Mouse (Mus musculus) stomach, postnatal 0 days (tissue): ENCODE measurements at regions not wholly inside any gene's neighbourhood (a gene's known extent, or its start where the extent isn't known, plus 50 kb on each side); places are given as distances from the start of the nearest gene placed in this dataset.
"Not testable (repeated sequence)": the region's sequence is repeated elsewhere in the genome, so short reads cannot be mapped to it uniquely, and the experiment has no call there.

ENCODE experiments used
- ATAC-seq: fragments of 200-750 bp; cut with Nextera tagmentation; 2 replicates; pipeline ENCODE4 v1.8.0; 2017; ENCODE audit not compliant: low FRiP score, low TSS enrichment
- DNase-seq: peaks from one replicate; pipeline ENCODE4 v3.0.0-alpha.2; 2016; ENCODE audit warnings: low spot score
- H3K27ac ChIP-seq: fragments of 300-500 bp; sonication (generic); replicated peaks from 2 replicates; pipeline ENCODE4 v1.5.1; 2014; ENCODE audit warnings: mild to moderate bottlenecking, control low read depth
- H3K27me3 ChIP-seq: fragments of 300-500 bp; sonication (generic); 2 replicates; pipeline ENCODE4 v1.6.1; 2014; ENCODE audit warnings: low read length; ENCODE audit not compliant: control insufficient read depth, insufficient read depth
- H3K36me3 ChIP-seq: fragments of 300-500 bp; sonication (generic); 2 replicates; pipeline ENCODE4 v1.6.1; 2014; ENCODE audit warnings: low read length, mixed read lengths; ENCODE audit not compliant: control insufficient read depth, insufficient read depth
- H3K4me1 ChIP-seq: fragments of 300-500 bp; sonication (generic); replicated peaks from 2 replicates; pipeline ENCODE4 v1.6.1; 2014; ENCODE audit warnings: antibody characterized with exemption; ENCODE audit not compliant: control insufficient read depth, insufficient read depth
- H3K4me2 ChIP-seq: fragments of 300-500 bp; sonication (generic); replicated peaks from 2 replicates; pipeline ENCODE4 v1.6.1; 2014; ENCODE audit warnings: low read depth, mild to moderate bottlenecking, control low read depth, moderate library complexity
- H3K4me3 ChIP-seq: fragments of 300-500 bp; sonication (generic); 2 replicates; pipeline ENCODE4 v1.5.1; 2014; ENCODE audit warnings: low read depth, low read length, control low read depth
- H3K9ac ChIP-seq: fragments of 300-500 bp; sonication (generic); 2 replicates; pipeline ENCODE4 v1.6.1; 2014; ENCODE audit warnings: mild to moderate bottlenecking, low read length, control low read depth, mixed read lengths
- H3K9me3 ChIP-seq: fragments of 300-500 bp; sonication (generic); 2 replicates; pipeline ENCODE4 v1.6.1; 2016; ENCODE audit warnings: low read length; ENCODE audit not compliant: control insufficient read depth
- CTCF ChIP-seq: IDR thresholded peaks from 2 replicates; pipeline ENCODE4 v1.5.1; 2016; ENCODE audit warnings: antibody characterized with exemption, low read depth, mild to moderate bottlenecking, moderate library complexity
- EP300 ChIP-seq: optimal IDR thresholded peaks from 2 replicates; pipeline ENCODE3; 2016; ENCODE audit warnings: antibody characterized with exemption
- WGBS: fragments of 180-500 bp; shearing (Covaris S2); extraction: QIAGEN DNeasy Blood & Tissue Kit; methylation state at CpG from one replicate; pipeline ENCODE4 v1.1.7; 2014; 5-methylcytosine and 5-hydroxymethylcytosine counted together

DNA sequence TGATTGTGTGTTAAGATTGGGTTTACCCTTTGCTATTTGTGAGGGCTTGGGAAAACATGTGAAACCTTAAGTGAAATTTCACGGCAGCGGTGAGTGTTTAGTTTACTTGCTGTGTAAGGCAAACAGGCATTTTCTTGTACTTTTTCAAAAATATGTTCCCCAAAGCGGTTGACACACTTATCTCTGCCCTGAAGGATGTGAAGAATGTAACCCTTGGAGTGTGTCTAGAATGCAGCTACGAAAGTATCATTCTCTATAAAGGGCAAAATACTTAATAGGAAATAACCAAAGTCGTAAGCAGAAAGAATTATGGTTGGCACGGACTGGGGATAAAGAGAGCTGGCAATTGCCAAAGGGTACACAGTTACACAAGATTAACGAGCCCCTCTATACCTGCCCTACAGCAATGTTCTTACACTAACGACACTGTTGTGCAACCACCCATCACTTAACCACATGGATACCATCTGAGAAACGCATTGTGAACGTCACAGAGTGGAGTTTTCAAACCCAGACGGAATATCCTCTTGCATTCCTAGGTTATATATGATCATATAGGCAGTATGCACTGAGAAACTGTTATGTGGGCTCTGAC, 162.3 kb upstream of the 2610301B20Rik start:
- WGBS = 68% methylated on average over 11 of the region's 11 CpGs
- H3K9ac ChIP-seq = no peak overlapping the region
- no peaks in the 10 kb centered on the region for H3K36me3 ChIP-seq
- DNase-seq (no peak), ATAC-seq (no peak)
- H3K27me3 ChIP-seq = no peaks in the 10 kb centered on the region
- no peaks in the 10 kb centered on the region for H3K4me1 ChIP-seq
- no peak overlapping the region for H3K4me3 ChIP-seq
- H3K4me2 ChIP-seq = no peak overlapping the region
- no peak overlapping the region for H3K27ac ChIP-seq
- H3K9me3 ChIP-seq = no peaks in the 10 kb centered on the region
- no peak for TF ChIP-seq EP300
- TF ChIP-seq CTCF = no peak

DNA sequence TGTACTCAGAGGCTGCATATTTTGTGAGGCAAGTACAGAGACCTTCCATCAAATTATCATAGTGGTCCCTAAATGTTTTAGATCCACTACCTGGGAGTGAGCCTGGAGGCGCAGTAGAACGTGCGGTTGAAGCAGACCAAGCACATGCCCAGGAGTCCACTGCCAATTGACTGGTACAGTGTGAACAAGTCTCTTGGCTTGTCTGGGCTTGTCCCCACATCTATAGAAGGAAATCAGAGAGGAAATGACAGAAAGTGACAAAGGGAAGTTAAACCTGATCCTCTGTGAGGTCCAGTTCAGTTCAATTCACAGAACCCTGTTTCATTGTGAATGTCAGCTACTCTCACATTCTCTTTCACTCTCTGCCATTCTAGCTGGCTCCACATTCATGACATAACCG, 151.0 kb upstream of the 2610301B20Rik start:
- Histone ChIP-seq H3K4me2 (no peak overlapping the region), H3K27me3 (no peaks in the 10 kb centered on the region), H3K9me3 (no peaks in the 10 kb centered on the region), H3K27ac (no peak overlapping the region), H3K36me3 (no peaks in the 10 kb centered on the region), H3K9ac (no peak overlapping the region), H3K4me3 (no peak overlapping the region), H3K4me1 (no peaks in the 10 kb centered on the region)
- no peak for ATAC-seq
- DNase-seq = no peak
- 82% methylated on average over 4 of the region's 4 CpGs for WGBS
- TF ChIP-seq CTCF (no peak), EP300 (no peak)

DNA sequence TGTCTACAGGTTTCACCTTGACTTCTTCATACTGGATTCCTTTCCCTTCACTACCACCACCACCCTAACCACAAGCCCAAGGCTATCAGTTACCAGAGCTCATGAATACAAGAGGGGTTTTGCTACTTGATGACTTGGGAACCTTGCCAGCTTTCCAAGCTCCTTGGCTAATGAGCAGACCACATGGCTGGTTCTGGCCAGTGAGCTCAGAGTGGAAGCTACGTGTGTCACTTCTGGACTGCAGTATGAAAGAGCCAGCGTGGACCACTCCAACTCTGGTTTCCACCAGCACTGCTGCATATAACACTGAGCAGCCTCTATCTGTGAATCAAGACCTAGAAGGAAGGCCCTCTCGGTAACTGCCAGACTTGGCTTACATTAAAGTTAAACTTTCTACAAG, 146.4 kb upstream of the 2610301B20Rik start:
- 74% methylated on average over 3 of the region's 3 CpGs for WGBS
- H3K9ac ChIP-seq = no peak overlapping the region
- no peak overlapping the region for H3K4me3 ChIP-seq
- no peak for ATAC-seq
- no peaks in the 10 kb centered on the region for H3K9me3 ChIP-seq
- H3K36me3 ChIP-seq = no peaks in the 10 kb centered on the region
- DNase-seq = no peak
- TF ChIP-seq EP300 (no peak), CTCF (no peak)
- H3K27ac ChIP-seq = no peak overlapping the region
- no peaks in the 10 kb centered on the region for H3K27me3 ChIP-seq
- no peaks in the 10 kb centered on the region for H3K4me1 ChIP-seq
- no peak overlapping the region for H3K4me2 ChIP-seq

DNA sequence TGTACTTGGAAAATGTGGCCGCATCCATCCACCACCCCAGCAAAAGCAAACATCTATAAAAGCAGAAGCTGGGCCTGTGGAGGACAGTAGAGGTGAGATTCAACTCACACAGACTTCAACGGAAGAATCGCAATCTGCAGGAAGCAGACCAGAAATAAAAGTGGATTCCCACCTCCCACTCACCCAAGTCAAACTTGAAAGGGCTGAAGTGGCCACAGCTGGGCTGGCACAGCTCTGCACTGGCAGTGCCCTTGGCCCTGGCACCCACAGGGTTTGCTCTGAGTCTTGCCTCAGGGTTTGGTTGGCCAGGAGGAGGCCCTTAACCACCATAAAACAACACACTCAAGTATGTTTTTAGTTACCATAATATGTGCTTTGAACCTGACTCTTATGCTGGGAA, 129.1 kb upstream of the 2610301B20Rik start:
- no peaks in the 10 kb centered on the region for H3K36me3 ChIP-seq
- ATAC-seq = no peak
- TF ChIP-seq CTCF = no peak
- TF ChIP-seq EP300 = no peak
- H3K4me1 ChIP-seq = no peaks in the 10 kb centered on the region
- no peak overlapping the region for H3K4me3 ChIP-seq
- 78% methylated on average over 3 of the region's 3 CpGs for WGBS
- H3K9me3 ChIP-seq = no peaks in the 10 kb centered on the region
- no peak overlapping the region for H3K4me2 ChIP-seq
- H3K27ac ChIP-seq = no peak overlapping the region
- DNase-seq = no peak
- no peaks in the 10 kb centered on the region for H3K27me3 ChIP-seq
- no peak overlapping the region for H3K9ac ChIP-seq

DNA sequence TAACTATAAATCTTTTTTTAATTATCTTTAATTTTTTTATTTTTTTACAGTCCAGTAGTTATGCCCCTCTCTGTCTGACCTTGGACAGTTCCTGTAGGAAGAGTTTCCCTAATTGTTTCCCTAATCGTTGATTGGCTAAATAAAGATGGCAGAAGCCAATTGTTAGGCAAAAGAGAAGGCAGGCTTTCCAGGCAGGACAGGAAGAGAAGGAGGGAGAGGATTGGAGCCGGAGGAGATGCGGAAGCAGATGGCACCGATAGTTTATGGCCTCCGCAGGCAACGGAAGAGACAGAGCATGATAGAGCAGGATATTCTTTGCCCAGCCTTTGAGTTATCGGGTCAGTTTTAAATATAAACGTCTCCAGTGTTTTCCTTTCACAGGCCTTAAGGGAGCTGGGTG, 125.5 kb upstream of the 2610301B20Rik start:
- Histone ChIP-seq H3K9me3 (no peaks in the 10 kb centered on the region), H3K4me2 (no peak overlapping the region), H3K36me3 (no peaks in the 10 kb centered on the region), H3K27me3 (no peaks in the 10 kb centered on the region), H3K27ac (no peak overlapping the region), H3K4me3 (no peak overlapping the region), H3K4me1 (no peaks in the 10 kb centered on the region), H3K9ac (no peak overlapping the region)
- DNase-seq (no peak), ATAC-seq (no peak)
- 85% methylated on average over 8 of the region's 8 CpGs for WGBS
- TF ChIP-seq EP300 = no peak
- TF ChIP-seq CTCF = no peak

DNA sequence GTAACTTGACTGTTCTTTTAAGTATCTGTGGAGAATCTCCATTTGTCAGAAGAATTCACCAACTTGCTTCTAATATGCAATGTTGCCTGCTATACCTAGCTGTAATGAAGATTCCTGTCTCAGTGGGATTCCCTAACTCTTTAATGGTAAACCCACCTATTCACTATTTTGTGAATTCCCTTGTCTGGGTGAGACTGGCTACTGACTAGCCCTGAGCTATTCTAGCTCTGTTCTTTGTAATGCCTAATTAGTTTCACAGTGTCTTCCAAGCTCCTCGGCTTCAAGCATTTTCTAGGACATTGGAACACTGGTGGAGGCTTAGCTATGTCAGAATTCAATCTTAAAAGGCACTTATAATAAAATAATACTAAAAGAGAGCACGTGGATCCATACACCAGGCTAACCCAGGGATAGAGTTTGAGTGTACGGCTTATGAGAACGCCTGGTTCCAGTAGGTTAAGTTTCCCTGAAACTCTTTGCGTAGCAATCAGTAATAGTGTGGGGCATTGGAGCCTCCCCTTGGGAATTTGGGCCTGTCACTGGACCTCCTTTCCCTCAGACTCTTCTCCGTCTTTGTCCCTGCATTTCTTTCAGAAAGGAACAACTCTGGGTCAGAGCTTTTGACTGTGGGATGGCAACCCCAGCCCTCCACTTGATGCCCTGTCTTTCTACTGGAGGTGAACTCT, 123.8 kb upstream of the 2610301B20Rik start:
- H3K4me1 ChIP-seq, H3K27me3 ChIP-seq, H3K4me3 ChIP-seq, H3K27ac ChIP-seq, H3K9me3 ChIP-seq, ATAC-seq, H3K9ac ChIP-seq, H3K36me3 ChIP-seq, DNase-seq, H3K4me2 ChIP-seq: not testable (repeated sequence)
- 82% methylated on average over 6 of the region's 6 CpGs for WGBS
